1 mouse cellular context compared by ENCODE assay signal in the genomic region with DNA sequence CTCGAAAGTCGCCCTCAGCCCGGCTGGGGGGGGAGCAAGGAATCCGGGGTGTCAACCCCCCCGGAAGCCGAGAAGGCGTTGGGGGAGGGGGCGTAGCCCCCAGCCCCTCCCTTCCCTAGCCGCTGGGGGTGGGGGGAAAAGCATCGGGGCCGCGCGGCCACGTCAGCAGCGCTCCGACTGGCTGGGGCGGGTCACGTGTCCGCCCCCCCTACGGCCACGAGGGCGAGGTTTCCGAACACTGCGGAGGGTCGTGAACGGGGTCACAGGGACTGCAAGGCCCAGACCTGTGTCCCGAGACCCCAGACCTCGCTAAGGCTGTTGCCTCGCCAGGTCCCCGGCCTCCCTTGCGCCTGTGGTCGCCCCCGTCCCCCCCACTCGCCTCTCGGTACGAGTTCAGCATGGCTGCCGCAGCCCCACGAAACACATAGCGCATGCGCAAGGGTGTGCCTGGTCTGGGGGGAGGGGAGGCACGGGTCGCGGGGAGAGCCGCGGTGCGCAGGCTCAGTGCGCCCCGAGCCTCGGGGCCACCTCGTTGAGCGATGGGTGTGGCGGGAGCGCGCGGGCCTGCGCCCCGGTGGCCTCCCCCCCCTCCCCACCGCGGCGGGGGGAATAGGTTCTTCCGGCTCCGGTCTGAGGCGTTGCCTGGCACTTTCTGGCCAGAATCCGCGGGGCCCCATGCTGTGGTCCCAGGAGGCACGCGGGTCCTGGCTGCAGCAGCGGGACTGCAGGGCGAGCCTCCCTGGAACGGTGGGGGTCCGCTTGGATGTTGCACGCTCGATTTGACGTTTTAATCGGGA.
A peak's percentile ranks its signal among the peaks of the same experiment; 100 is the strongest.
TF ChIP-seq lines count a peak whose summit lies in the region.

Brd2 (minus strand) TSS at position 447 of the 797 bp plus-strand sequence.

TF ChIP-seq in CH12.LX, 34 proteins besides CTCF, POLR2A, EP300 and RAD21 (continued from another document):
- peak; percentile 69; the same call in 1 of the 2 replicates for TF ChIP-seq KAT2A (IDR thresholded peaks at IDR 0.05; ENCODE audit: insufficient replicate concordance, low read length)
- no peak for TF ChIP-seq JUND (conservative IDR thresholded peaks at IDR 0.05; ENCODE audit: low read depth, low read length)
- peak; percentile 99 for TF ChIP-seq MAZ (IDR thresholded peaks at IDR 0.05; ENCODE audit: low read depth, low read length)
- peak; percentile 36; the same call in 1 of the 2 replicates for TF ChIP-seq IRF4 (IDR thresholded peaks at IDR 0.05; ENCODE audit: low read depth, low read length)
- no peak for TF ChIP-seq ZKSCAN1 (IDR thresholded peaks at IDR 0.05; ENCODE audit: borderline replicate concordance, low read depth, low read length)
- peak; percentile 77 for TF ChIP-seq BHLHE40 (IDR thresholded peaks at IDR 0.05; ENCODE audit: low read depth, low read length)
- TF ChIP-seq NRF1 (IDR thresholded peaks at IDR 0.05; ENCODE audit: low read depth, low read length): peak; percentile 98
- TF ChIP-seq CHD1 (IDR thresholded peaks at IDR 0.05; ENCODE audit: low read depth, low read length): no peak; the same call in 1 of the 2 replicates
- TF ChIP-seq POLR2AphosphoS2 (IDR thresholded peaks at IDR 0.05; ENCODE audit: low read depth, low read length): no peak
- TF ChIP-seq UBTF (IDR thresholded peaks at IDR 0.05; ENCODE audit: low read depth, low read length): peak; percentile 81; the same call in 1 of the 2 replicates
- peak; percentile 92 for TF ChIP-seq MXI1 (IDR thresholded peaks at IDR 0.05; ENCODE audit: low read depth, low read length)
- TF ChIP-seq SIN3A (IDR thresholded peaks at IDR 0.05; ENCODE audit: low read length): peak; percentile 75
- TF ChIP-seq ZMIZ1 (IDR thresholded peaks at IDR 0.05; ENCODE audit: low read depth, low read length): peak; percentile 38
- TF ChIP-seq JUN (IDR thresholded peaks at IDR 0.05; ENCODE audit: insufficient read depth, low read depth, low read length): no peak
- peak; percentile 90 for TF ChIP-seq CHD2 (IDR thresholded peaks at IDR 0.05; ENCODE audit: low read length)
- peak; percentile 92 for TF ChIP-seq USF2 (conservative IDR thresholded peaks at IDR 0.05; ENCODE audit: low read depth, low read length)
- TF ChIP-seq USF1 (IDR thresholded peaks at IDR 0.05; ENCODE audit: low read depth, low read length): peak; percentile 96
- TF ChIP-seq ZC3H11A (IDR thresholded peaks at IDR 0.05; ENCODE audit: low read depth, low read length): no peak
- no peak for TF ChIP-seq PAX5 (IDR thresholded peaks at IDR 0.05; ENCODE audit: low read length)
- TF ChIP-seq TCF12 (IDR thresholded peaks at IDR 0.05; ENCODE audit: low read depth, low read length): peak; percentile 86
- TF ChIP-seq ETS1 (conservative IDR thresholded peaks at IDR 0.05; ENCODE audit: low read depth, low read length): peak; percentile 41; the same call in 1 of the 2 replicates
- no peak for TF ChIP-seq E2F4 (IDR thresholded peaks at IDR 0.05; ENCODE audit: insufficient replicate concordance, low read depth, low read length)
- TF ChIP-seq NELFE (IDR thresholded peaks at IDR 0.05; ENCODE audit: low read depth, low read length): peak; percentile 74
